Mouse (Mus musculus) urinary bladder, postnatal 25 days (tissue): Measurements from ENCODE around the gene Pabpn1.

Source experiments
- DNase-seq: peaks from one replicate; pipeline ENCODE4 v3.0.0; 2022; ENCODE audit warnings: low spot score

Pabpn1 gene

DNA sequence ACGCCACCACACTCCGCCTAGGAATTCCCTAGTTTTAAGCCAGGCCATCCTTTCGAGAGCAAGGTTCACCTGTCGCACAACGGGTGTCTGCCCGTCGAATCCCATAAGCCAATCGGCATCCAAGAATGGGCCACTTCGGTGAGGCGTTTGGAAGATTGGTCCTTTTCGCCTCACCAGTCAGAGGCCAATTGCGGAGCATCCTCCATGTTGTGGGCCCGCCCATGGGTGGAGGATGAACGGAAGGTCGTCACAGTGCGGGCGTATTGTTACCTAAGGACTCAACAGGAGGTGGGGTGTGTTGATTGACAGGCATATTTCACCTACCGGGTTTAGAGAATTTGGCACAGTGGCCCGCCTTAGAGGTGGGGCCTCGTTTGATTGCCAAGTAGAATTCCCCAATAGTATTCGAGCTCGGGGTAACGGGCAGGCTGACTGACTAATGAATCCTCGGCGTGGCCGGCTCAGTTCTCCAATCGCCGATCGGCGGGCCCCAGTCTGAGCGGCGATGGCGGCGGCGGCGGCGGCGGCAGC is 1.4 kb downstream of the Pabpn1 start:
- peak; percentile 91 for DNase-seq

DNA sequence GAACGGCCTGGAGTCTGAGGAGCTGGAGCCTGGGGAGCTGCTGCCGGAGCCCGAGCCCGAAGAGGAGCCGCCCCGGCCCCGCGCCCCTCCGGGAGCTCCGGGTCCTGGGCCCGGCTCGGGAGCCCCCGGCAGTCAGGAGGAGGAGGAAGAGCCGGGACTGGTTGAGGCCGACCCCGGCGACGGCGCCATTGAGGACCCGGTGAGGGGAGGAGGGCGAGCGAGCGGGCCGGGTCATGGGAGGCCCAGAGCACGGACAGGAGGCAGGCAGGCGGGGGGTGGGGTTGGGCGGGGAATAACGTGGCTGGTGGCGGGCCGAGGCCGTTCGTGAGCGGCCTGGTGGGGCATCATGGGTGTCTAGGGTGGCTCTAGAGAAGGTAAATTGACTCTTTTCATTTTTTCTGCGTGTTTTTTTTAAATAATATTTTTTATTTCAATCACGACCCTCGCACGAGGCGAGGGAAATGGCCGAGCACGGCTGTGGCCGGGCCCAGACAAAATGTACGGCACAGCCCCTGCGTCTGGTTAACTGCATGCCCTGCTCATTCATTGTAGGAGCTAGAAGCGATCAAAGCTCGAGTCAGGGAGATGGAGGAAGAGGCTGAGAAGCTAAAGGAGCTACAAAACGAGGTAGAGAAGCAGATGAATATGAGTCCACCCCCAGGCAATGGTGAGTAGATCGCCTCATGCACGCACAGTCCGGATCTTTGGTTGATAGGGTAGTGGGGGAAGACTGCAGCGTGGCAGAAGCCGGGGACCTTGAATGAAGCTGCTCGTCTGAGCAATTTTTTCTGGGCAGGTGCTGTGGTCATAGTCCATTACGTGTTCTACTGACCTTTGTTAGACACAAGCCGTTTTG is 2.2 kb downstream of the Pabpn1 start:
- peak; percentile 63 for DNase-seq

DNA sequence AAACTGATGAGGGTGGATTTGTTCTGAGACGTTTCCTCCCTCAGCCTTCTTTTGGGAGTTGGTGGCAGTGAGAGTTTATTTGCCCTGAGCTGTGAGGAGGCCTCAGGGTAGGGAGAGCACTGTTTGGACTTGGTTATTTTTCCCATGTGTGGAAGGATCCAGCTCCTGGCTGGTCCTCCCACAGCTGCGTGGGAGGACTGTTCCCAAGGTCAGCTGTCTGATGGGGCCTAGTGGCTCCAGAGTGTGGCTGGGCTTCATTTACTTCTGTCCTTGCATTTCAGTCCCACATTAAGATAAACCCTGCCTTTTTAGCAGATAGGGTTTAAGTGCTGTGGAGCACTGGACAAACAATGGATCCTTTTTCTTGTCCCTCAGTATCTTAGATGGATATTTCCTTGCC is 5.1 kb downstream of the Pabpn1 start:
- no peak for DNase-seq

DNA sequence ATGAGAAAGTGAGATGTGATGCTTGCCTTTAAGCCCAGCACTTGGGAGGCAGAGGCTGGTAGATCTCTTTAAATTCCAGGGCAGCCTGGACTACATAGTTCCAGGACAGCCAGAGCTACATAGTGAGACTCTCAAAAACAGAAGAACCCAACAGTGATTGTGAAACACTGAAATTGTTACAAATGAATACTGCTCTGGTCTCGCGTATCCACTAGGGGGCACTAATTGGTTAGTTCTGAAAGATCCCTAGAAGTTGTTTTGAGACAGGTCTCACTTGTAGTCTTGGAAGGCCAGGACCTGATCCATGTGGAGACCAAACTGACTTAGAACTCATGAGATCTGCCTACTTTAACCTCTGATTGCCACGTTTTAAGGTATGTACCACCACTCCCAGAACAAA is 8.1 kb downstream of the Pabpn1 start:
- DNase-seq = peak; percentile 51

DNA sequence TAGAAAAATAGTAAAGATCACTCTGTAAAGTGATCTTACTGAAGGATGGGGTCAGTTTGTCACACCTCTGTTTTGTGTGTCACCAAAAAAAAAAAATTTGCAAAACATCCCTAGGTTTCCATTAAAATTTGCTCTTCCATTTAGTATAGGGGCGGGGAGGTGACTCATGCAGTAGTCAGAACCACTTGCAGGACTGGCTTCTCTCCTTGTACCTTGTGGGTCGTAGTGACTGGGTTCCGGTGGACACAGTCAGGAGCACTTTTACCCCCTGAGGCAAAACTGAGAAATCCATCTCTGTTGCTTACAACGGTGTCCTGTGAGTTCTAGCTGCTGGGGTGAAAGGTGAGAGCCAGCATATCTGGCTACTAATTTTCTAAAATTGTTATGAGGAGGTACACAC is 11.3 kb downstream of the Pabpn1 start:
- no peak for DNase-seq

DNA sequence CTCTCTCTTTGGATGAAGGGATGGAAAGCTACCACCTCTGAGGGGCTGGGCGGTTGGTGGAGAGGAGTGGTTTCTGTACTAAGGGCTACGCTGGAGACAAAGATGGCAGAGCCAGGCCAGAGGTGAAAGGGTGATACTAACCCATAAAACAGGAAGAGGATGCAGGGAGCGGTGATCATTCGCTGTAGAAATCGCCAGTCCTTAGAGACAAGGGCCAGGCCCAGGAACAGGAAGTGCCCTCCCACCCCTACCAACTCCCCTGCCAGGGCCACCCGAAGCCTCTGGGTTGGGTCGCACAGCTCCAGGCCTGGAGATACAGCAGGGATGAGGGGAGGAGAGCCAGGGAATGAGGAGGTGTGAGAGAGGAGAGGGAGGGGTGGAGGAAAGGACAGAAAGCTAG is 16.4 kb downstream of the Pabpn1 start:
- no peak for DNase-seq

- no peak for DNase-seq
Observed at GRCm38 (mm10) chr14:54912109-54912850, 20.0 kb downstream of the Pabpn1 start.

DNA sequence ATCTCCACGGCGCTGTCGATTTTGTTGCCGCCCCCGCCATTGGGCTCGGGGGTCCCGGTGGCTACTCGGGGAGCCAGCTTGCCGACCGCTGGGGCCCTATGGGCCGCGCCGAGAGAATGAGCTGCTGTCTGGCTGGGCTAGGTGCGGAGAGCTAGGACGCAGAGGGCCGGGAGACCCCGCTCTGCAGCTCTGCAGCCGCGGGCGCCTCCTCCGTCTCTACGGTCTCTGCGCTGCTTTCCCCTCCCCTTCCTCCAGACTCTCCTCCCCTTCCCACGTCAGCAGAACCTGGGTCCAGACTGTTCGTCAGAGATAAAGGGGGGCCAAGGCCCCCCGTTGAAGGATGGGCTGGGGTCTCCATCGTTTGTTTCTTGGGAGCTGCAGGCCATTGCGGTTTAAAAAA is 20.6 kb downstream of the Pabpn1 start, which contains the start of gene Slc22a17:
Gene Slc22a17, minus strand, starts transcription at position 247 of the 400 bp plus-strand sequence.
- peak; percentile 61 for DNase-seq

- no peak for DNase-seq
Observed at GRCm38 (mm10) chr14:54913343-54913742, 21.0 kb downstream of the Pabpn1 start.

DNA sequence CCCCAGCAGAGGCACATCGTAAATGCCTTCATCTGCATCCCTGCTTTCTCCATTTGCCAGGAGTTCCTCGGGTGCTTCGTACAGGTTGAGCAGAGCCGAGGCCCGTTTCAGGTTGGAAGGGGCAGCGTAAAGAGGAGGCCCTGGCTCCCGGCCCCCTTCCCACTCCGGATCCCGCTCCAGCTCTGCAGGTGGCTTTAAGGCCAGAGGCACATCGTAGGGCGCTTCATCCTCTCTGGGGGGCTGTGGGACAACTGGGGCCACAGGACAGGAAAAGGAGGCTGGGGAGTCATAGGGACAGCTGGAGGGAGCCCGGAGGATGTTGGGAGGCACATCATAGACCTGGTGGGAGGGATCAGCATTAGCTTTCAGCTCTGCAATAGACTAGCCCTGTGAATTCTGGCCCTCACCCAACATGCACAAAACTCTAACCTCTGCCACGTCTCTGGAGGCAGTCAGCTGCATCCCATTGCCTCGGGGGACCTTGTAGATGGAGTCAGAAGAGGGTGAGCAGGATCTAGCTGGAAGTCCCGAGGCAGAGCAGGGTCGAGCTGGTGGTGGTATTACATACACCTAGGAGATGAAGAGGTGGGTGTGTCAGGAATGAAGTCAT is 27.9 kb downstream of the Pabpn1 start:
- no peak for DNase-seq

DNA sequence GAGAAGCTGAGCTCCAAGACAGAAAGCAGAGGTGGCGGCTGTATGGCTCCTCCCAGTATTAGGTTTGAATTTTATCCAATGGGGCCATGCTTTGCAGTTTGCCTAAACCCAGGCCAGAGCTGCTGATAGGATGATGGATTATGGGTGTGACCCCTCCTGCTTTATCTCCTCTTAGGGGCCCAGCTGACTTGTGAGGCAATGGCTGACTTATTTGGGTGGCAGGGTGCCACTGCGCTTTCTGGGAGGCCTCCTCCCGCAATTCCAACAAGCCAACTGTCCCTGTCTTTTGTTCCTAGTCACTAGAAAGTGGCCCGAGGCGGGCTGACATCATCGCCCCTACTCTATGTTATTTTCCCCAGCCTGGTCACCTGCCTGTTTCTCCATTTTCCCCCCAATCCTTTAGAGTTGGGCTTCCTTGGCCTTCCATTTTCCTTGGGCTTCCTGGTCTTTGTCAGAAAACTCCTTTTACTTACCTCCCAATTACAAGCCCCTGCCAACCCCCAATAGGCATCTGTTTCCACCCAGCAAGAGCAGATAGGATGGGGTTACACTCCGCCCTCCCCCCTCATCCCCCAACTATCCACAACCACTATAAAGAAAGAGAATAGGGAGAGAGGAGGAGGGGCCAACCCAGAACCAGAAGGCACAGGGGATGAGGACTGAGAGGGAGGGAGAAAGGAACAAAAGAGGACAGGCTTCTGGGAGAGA is 32.5 kb downstream of the Pabpn1 start:
- peak; percentile 66 for DNase-seq

GRCm38 (mm10) chr14:54925349-54926342 is 33.3 kb downstream of the Pabpn1 start, which contains the start of gene Efs:
TSS of gene Efs (minus strand) at chr14:54926126.
- DNase-seq = peak; percentile 60

DNA sequence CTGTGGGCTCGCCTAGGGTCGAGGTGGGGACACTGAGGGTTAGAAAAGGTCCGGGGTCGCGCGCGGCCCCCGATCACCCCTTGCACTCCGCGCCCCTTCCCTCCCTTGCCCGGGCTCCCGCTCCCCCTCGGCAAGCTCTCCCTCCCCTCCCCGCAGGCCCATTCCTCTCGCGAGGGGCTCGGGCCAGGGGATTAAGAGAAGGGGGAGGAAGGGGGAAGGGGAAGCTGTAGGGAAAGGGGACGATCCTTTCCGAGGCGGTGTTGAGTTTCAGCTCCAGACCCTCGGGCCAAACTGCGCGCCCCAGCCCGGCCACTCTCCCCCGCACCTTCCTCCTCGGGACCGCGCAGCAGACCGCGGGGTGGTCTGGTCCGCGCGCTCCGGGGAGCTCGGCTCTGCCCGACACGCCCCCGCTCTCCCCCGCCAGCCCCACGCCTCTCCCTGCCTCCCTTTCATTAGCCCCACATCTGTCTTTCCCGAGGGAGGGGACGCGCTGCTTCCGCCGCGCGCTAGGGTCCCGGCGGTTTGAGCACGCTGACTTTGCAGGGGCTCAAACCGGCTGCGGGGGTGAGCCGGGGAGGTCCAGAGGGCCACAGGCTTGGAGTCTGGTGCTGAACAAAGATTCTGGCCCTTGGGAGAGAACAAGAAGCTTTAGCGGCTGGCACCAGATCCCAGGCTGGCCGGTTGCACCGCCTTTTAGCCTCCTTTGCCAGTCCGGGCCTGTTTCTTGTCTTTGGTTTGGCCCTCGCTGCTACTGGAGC is 34.3 kb downstream of the Pabpn1 start:
- DNase-seq = peak; percentile 65

GRCm38 (mm10) chr14:54927296-54927695 is 35.0 kb downstream of the Pabpn1 start:
- DNase-seq = no peak

- no peak for DNase-seq
Observed at GRCm38 (mm10) chr14:54929801-54930200, 37.5 kb downstream of the Pabpn1 start.

DNA sequence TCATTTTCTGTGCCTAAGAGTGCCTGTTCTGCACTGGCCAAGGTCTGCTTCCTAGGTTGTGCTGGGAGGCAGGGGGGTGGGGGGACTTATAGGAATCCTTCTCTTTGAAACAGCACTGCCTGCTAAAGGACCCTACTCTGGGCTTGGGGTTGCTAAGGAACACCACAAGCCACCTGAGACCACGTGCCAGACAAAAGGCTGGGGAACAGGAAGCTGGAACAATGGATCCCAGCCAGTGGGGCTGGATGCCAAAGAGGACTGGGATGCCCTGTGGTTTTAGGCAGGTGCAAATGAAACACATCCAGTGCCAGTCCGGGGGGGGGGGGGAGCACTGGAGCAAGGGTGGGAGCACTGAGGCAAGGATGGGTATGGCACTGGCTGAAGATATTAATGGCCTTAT is 38.1 kb downstream of the Pabpn1 start:
- DNase-seq = no peak

- no peak for DNase-seq
Observed at GRCm38 (mm10) chr14:54932645-54933150, 40.4 kb downstream of the Pabpn1 start, which contains the start of gene Il25. TSS of gene Il25 (plus strand) at chr14:54932695.

DNA sequence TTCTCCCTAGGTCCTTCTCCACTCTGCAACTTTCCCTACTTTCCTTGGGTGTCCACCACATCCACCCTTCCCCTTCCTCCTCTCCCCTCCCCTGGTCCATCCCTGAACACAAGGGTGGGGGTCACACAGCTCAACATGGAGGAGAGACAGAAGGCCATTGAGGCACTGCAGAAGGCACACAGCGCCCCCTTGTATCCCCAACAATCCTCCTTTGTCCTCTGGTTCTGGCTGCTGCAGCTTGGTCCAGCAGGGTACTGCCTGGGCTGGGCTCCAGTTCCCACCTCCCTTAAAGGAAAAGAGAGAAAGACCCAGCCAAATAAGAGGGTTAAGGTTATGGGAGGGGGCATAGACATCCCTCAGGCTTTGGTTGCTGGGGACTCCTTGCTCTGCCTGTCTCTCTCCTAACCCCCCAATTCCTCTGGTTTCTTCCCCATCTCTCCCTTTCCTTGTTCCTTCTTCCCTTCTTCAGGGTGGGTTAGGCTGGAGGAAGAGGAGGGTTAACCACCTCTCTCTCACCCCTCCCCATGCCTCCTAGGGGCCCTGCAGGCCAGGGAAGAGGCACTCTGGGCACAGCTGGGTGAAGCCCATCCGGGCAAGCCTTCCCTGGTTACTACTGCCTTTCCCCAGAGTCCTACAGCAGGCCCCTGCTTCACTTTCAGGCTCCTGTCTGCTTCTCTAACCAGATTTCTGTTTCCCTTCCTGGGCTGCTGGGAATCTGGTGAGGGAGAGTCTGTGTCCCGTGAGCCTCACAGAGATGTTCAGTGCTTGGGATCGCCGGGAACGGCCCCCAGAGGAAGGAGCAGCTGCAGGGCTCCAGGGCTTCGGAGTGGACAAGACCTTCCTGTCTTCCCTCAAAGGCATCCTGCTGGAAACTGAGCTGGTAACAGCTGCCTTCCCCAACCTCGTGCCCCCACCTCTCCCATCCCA is 43.9 kb downstream of the Pabpn1 start, which contains the start of gene Cmtm5:
Gene Cmtm5, plus strand, starts transcription at position 358 of the 927 bp plus-strand sequence.
- DNase-seq = no peak
